Mouse (Mus musculus) bone marrow, adult 2 months (tissue): Measurements from ENCODE around the gene Carmil3.

Experiments
- CTCF ChIP-seq: fragments of 200-500 bp; IDR thresholded peaks from 2 replicates; pipeline ENCODE4 v1.5.1; 2011; ENCODE audit warnings: low read length, control low read depth; ENCODE audit not compliant: control insufficient read depth, insufficient read depth
- POLR2A ChIP-seq: fragments of 200-500 bp; IDR thresholded peaks from 2 replicates; pipeline ENCODE4 v1.6.1; 2011; ENCODE audit warnings: low read depth, mild to moderate bottlenecking, control low read depth, low read length, borderline replicate concordance; ENCODE audit not compliant: control insufficient read depth

DNA sequence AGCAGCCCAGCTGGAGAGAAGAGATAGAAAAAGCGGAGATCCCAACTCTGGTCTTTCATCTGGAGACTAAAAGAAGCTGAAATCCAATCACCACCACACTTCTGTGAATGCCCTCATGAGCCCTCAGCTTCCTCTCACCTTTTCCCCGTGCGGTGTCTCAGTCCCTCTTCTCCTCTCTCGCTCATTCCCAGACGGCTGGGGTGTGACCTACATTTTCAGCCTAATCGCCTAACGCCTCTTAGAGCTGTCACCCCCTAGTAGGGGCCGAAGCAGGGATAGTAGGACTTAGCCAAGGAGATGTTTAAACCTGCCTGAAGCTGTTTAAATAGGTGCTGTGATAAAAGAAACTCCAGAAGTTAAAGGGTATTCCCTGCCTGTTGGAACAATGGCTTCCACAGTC is 34.3 kb downstream of the Carmil3 start, which contains the start of gene Nrl:
- TF ChIP-seq POLR2A (no peak), CTCF (no peak)
